Mouse (Mus musculus): ENCODE measurements at regions not wholly inside any gene's neighbourhood (a gene's known extent, or its start where the extent isn't known, plus 50 kb on each side); places are given as distances from the start of the nearest gene placed in this dataset.

GRCm38 (mm10) chr10:99367757-99368156 lies 104.7 kb downstream of the Dusp6 start:
- DNase-seq (ENCODE audit: low spot score) = no peak

GRCm38 (mm10) chr10:99375101-99375500 lies 112.1 kb downstream of the Dusp6 start:
- no peak for DNase-seq (ENCODE audit: low spot score)

GRCm38 (mm10) chr10:99376430-99376829 lies 113.4 kb downstream of the Dusp6 start:
- no peak for DNase-seq (ENCODE audit: low spot score)

- DNase-seq (ENCODE audit: low spot score) = no peak
Observed at GRCm38 (mm10) chr10:99377548-99377947, 114.5 kb downstream of the Dusp6 start.

- DNase-seq (ENCODE audit: low spot score) = no peak
Observed at GRCm38 (mm10) chr10:99379156-99379555, 116.1 kb downstream of the Dusp6 start.

- no peak for DNase-seq (ENCODE audit: low spot score)
Observed at GRCm38 (mm10) chr10:99380170-99380569, 117.1 kb downstream of the Dusp6 start.

- peak; percentile 22 for DNase-seq (ENCODE audit: low spot score)
Observed at GRCm38 (mm10) chr10:99383028-99383427, 120.0 kb downstream of the Dusp6 start.

- DNase-seq (ENCODE audit: low spot score) = no peak
Observed at GRCm38 (mm10) chr10:99384366-99384765, 121.3 kb downstream of the Dusp6 start.

GRCm38 (mm10) chr10:99384851-99385250 lies 121.8 kb downstream of the Dusp6 start:
- no peak for DNase-seq (ENCODE audit: low spot score)

- DNase-seq (ENCODE audit: low spot score) = no peak
Observed at GRCm38 (mm10) chr10:99385854-99386253, 122.8 kb downstream of the Dusp6 start.

- DNase-seq (ENCODE audit: low spot score) = no peak
Observed at GRCm38 (mm10) chr10:99388526-99388925, 125.5 kb downstream of the Dusp6 start.

GRCm38 (mm10) chr10:99388986-99389385 lies 126.0 kb downstream of the Dusp6 start:
- no peak for DNase-seq (ENCODE audit: low spot score)

GRCm38 (mm10) chr10:99390609-99391183 lies 127.7 kb downstream of the Dusp6 start:
- DNase-seq (ENCODE audit: low spot score) = no peak

GRCm38 (mm10) chr10:99391725-99392124 lies 128.7 kb downstream of the Dusp6 start:
- DNase-seq (ENCODE audit: low spot score) = no peak

- DNase-seq (ENCODE audit: low spot score) = no peak
Observed at GRCm38 (mm10) chr10:99392979-99393378, 129.9 kb downstream of the Dusp6 start.

GRCm38 (mm10) chr10:99393523-99393922 lies 130.5 kb downstream of the Dusp6 start:
- peak; percentile 24 for DNase-seq (ENCODE audit: low spot score)

GRCm38 (mm10) chr10:99395411-99395810 lies 132.4 kb downstream of the Dusp6 start:
- DNase-seq (ENCODE audit: low spot score) = no peak

- no peak for DNase-seq (ENCODE audit: low spot score)
Observed at GRCm38 (mm10) chr10:99396630-99397029, 133.6 kb downstream of the Dusp6 start.

- no peak for DNase-seq (ENCODE audit: low spot score)
Observed at GRCm38 (mm10) chr10:99400076-99400475, 137.0 kb downstream of the Dusp6 start.

GRCm38 (mm10) chr10:99406764-99407163 lies 143.7 kb downstream of the Dusp6 start:
- no peak for DNase-seq (ENCODE audit: low spot score)

GRCm38 (mm10) chr10:99408786-99409185 lies 145.8 kb downstream of the Dusp6 start:
- DNase-seq (ENCODE audit: low spot score) = no peak

- no peak for DNase-seq (ENCODE audit: low spot score)
Observed at GRCm38 (mm10) chr10:99409744-99410143, 146.7 kb downstream of the Dusp6 start.

- no peak for DNase-seq (ENCODE audit: low spot score)
Observed at GRCm38 (mm10) chr10:99410754-99411153, 147.7 kb downstream of the Dusp6 start.

- DNase-seq (ENCODE audit: low spot score) = no peak
Observed at GRCm38 (mm10) chr10:99413455-99413854, 150.4 kb downstream of the Dusp6 start.

- peak; percentile 41 for DNase-seq (ENCODE audit: low spot score)
Observed at GRCm38 (mm10) chr10:99416271-99416670, 153.2 kb downstream of the Dusp6 start.

Data from embryo, embryonic 10 days (tissue).